Mouse (Mus musculus) limb, embryonic 12.5 days (tissue): ENCODE results near the gene Zfp219. TPM values are rescaled to one million over a fixed set of nuclear protein-coding genes. Genes with fewer than 3 reads are reported as not detected.
"Not testable (repeated sequence)": the region's sequence is repeated elsewhere in the genome, so short reads cannot be mapped to it uniquely, and the experiment has no call there.

Experiments used
- ATAC-seq: fragments of 200-750 bp; cut with Nextera tagmentation; 2 replicates; pipeline ENCODE4 v1.8.0; 2017; ENCODE audit warnings: low read depth, moderate TSS enrichment; ENCODE audit not compliant: insufficient number of reproducible peaks, insufficient read depth, low FRiP score, low TSS enrichment
- H3K27ac ChIP-seq: fragments of 300-500 bp; sonication (generic); 2 replicates; pipeline ENCODE4 v1.5.1; 2016; ENCODE audit warnings: mild to moderate bottlenecking, moderate library complexity
- H3K27me3 ChIP-seq: fragments of 300-500 bp; sonication (generic); 2 replicates; pipeline ENCODE4 v1.6.1; 2016; ENCODE audit warnings: mild to moderate bottlenecking, moderate library complexity
- H3K36me3 ChIP-seq: fragments of 300-500 bp; sonication (generic); 2 replicates; pipeline ENCODE4 v1.6.1; 2016; ENCODE audit warnings: mild to moderate bottlenecking, moderate library complexity
- H3K4me1 ChIP-seq: fragments of 300-500 bp; sonication (generic); replicated peaks from 2 replicates; pipeline ENCODE4 v1.6.1; 2016
- H3K4me2 ChIP-seq: fragments of 300-500 bp; sonication (generic); 2 replicates; pipeline ENCODE4 v1.6.1; 2016; ENCODE audit warnings: mild to moderate bottlenecking, moderate library complexity
- H3K4me3 ChIP-seq: fragments of 300-500 bp; sonication (generic); replicated peaks from 2 replicates; pipeline ENCODE4 v1.5.1; 2016; ENCODE audit warnings: mild to moderate bottlenecking
- H3K9ac ChIP-seq: fragments of 300-500 bp; sonication (generic); replicated peaks from 2 replicates; pipeline ENCODE4 v1.6.1; 2016; ENCODE audit warnings: mild to moderate bottlenecking, moderate library complexity
- H3K9me3 ChIP-seq: fragments of 300-500 bp; sonication (generic); 2 replicates; pipeline ENCODE4 v1.6.1; 2016; ENCODE audit warnings: mild to moderate bottlenecking, moderate library complexity
- WGBS: fragments of 180-500 bp; shearing (Covaris S2); methylation state at CpG from one replicate; pipeline ENCODE4 v1.1.7; 2016; 5-methylcytosine and 5-hydroxymethylcytosine counted together
- polyA plus RNA-seq: library from polyadenylated mRNA; unstranded; fragments of >200 nt; fragmentation: Nextera tagmentation; extraction: Ambion mirVana; gene quantifications from 2 replicates; pipeline ENCODE4 v1.2.1, GENCODE M21; 2016

Gene Zfp219
- polyA plus RNA-seq = 51.7 and 60.9 TPM in 2 replicates

DNA sequence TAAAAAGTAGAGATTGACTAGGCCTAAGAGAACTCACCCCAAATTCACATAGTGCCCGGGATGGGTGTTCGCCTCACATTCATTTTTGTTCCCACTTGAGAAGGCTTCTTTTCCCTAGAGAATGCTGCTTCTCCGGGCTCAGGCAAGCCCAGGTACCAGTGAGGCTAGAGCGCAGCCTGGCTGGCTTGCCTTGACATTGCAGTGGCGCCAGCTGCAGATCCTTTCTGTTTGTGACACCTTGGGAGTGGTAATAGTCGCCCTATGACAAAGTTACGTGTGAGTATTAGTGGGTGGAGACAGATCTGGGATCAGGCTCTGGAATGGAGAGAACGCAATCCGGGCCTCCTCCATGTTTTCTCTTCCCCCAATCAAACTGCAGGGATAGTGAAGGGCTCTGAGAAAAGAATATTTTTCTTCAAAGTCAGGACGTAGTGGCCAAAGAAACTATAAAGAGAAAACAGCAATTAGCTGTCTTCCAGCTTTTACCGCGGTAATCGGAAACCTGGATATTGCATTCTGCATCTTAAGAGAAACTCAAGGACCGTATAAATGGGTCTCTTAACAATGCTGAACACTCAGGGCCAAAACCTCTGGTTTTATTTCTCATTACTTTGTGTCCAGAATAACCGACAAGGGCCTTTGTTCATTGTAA lies at the start of gene Zfp219:
TSS of gene Zfp219 (minus strand) at position 248 of the 652 bp plus-strand sequence.
- peaks cover 34% of the 10 kb centered on the region for H3K4me1 ChIP-seq
- peak; percentile 38 for ATAC-seq
- peak within 1 kb of the TSS; percentile 99 for H3K27ac ChIP-seq
- no peaks in the 10 kb centered on the region for H3K36me3 ChIP-seq
- H3K4me3 ChIP-seq = peak within 1 kb of the TSS; percentile 65
- H3K9ac ChIP-seq = peak within 1 kb of the TSS; percentile 87
- 6% methylated on average over 15 of the region's 15 CpGs for WGBS
- H3K4me2 ChIP-seq = peak within 1 kb of the TSS; percentile 66
- no peaks in the 10 kb centered on the region for H3K27me3 ChIP-seq
- H3K9me3 ChIP-seq = no peaks in the 10 kb centered on the region

DNA sequence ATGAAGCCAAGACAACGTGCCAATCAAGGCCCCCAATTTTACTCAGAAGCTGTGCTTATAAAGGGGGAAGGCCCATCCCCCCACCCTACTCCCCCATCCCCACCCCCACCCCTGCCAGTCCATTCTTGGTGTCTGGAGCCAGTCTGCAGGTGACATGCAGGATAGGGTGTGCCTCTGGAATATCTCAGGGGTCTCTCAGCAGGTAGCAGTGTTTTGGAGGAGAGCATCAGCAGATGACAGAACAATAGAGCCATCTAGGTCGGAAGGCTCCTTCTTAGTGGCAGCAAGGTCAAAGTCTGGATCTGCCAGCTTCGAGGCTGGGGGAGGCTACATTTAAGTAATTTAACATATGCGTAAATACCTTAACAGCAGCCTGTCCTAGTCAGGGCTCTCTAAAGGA lies 45.6 kb upstream of the Zfp219 start:
- H3K9ac ChIP-seq = no peak overlapping the region
- no peak overlapping the region for H3K4me3 ChIP-seq
- H3K36me3 ChIP-seq = peaks cover 8% of the 10 kb centered on the region
- H3K4me1 ChIP-seq = peaks cover 11% of the 10 kb centered on the region; the same call in 1 of the 2 replicates
- H3K27ac ChIP-seq = no peak overlapping the region
- WGBS = 54% methylated on average over 4 of the region's 4 CpGs
- no peaks in the 10 kb centered on the region for H3K9me3 ChIP-seq
- no peaks in the 10 kb centered on the region for H3K27me3 ChIP-seq
- H3K4me2 ChIP-seq = no peak overlapping the region
- ATAC-seq = no peak

DNA sequence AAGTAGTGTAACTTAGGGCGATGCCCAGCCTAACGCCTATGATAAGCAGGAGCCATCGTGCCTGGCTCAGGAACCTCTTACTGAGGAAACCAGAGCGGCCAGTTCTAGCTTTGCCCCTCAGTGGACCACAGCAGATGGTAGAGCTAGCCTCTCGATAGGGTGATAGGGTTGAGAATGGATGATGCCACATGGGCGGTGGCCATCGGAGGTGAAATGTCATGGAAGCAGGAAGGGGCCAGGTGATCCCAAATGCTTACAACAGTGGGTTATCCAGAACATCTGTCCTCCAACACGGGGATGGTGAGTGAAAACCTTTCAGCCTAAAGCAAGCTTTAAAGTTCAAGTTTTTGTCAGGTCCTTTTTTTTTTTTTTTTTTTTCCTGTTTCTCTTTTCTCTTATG lies 41.3 kb upstream of the Zfp219 start:
- 81% methylated on average over 8 of the region's 8 CpGs for WGBS
- no peaks in the 10 kb centered on the region; the same call in 1 of the 2 replicates for H3K4me1 ChIP-seq

DNA sequence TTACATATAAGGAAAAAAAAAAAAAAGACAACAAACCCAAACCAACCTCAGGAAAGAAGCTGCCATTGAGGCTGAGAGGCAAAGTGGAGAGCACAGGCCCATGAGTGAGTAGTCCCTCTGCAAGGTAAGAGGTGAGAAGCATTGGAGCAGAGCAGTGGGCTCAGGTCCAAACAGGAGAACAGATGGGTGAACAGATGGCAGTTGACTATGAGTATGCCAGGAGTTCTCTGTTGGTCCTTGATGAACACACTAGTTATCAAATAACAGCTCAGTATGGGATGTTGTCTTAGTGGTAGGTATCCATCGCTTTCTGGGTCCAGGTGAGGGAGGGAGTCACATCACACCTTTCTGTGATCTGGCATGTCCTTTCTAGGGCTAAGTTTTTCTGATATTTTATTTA lies 40.3 kb upstream of the Zfp219 start:
- Histone ChIP-seq H3K4me2 (no peak overlapping the region), H3K9ac (no peak overlapping the region), H3K27ac (no peak overlapping the region), H3K27me3 (no peaks in the 10 kb centered on the region), H3K9me3 (no peaks in the 10 kb centered on the region), H3K4me3 (no peak overlapping the region), H3K36me3 (no peaks in the 10 kb centered on the region), H3K4me1 (no peaks in the 10 kb centered on the region; the same call in 1 of the 2 replicates)
- ATAC-seq = no peak
- 95% methylated on average over 1 of the region's 1 CpGs for WGBS

More for the DNA sequence above, 41.3 kb upstream of the Zfp219 start:
- Histone ChIP-seq H3K9me3 (no peaks in the 10 kb centered on the region), H3K36me3 (no peaks in the 10 kb centered on the region), H3K4me2 (no peak overlapping the region), H3K27me3 (no peaks in the 10 kb centered on the region), H3K9ac (no peak overlapping the region), H3K4me3 (no peak overlapping the region), H3K27ac (no peak overlapping the region)
- ATAC-seq = no peak

DNA sequence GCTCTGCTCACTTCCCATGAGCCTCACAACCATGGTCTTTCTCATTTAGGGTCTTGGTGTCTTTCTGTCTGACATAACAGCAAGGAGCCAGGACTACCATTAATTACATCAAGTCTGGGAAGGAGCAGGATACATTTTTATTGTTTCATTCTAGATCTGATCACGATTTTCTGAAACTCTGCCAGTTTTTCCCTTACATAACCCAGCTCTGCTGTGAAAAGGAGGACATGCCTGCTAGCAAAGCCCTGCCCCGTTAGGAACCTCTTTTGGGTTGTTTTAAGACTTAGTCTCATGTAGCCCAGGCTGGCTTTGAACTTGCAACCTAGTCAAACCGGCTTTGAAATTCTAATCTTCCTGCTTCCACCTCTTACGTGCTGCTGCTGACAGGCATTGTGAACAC lies 39.4 kb upstream of the Zfp219 start:
- H3K36me3 ChIP-seq = no peaks in the 10 kb centered on the region
- WGBS = 69% methylated on average over 4 of the region's 4 CpGs
- no peak overlapping the region for H3K4me3 ChIP-seq

DNA sequence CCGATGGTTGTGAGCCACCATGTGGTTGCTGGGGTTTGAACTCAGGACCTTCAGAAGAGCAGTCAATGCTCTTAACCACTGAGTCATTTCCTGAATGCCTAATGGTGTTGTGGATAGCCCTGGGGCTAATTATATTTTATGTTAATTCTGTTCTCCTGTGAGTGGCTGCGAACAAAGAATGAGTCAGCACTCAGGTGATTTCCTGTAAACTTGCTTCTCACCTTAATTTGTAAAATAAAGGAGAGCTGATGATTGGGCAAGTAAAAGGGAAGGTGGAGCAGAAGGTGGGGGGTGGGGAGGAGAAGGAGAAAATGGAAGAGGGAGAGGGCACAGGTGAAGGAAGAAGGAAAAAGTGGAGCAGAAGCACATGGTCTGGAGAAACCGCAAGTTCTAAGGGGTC lies 32.2 kb upstream of the Zfp219 start:
- ATAC-seq, H3K4me2 ChIP-seq: not testable (repeated sequence)
- 89% methylated on average over 3 of the region's 3 CpGs for WGBS

More for the DNA sequence above, 39.4 kb upstream of the Zfp219 start:
- no peak overlapping the region for H3K4me2 ChIP-seq
- H3K4me1 ChIP-seq = no peaks in the 10 kb centered on the region; the same call in 1 of the 2 replicates
- H3K27me3 ChIP-seq = no peaks in the 10 kb centered on the region
- H3K9ac ChIP-seq = no peak overlapping the region
- no peak for ATAC-seq
- H3K9me3 ChIP-seq = no peaks in the 10 kb centered on the region
- H3K27ac ChIP-seq = no peak overlapping the region

DNA sequence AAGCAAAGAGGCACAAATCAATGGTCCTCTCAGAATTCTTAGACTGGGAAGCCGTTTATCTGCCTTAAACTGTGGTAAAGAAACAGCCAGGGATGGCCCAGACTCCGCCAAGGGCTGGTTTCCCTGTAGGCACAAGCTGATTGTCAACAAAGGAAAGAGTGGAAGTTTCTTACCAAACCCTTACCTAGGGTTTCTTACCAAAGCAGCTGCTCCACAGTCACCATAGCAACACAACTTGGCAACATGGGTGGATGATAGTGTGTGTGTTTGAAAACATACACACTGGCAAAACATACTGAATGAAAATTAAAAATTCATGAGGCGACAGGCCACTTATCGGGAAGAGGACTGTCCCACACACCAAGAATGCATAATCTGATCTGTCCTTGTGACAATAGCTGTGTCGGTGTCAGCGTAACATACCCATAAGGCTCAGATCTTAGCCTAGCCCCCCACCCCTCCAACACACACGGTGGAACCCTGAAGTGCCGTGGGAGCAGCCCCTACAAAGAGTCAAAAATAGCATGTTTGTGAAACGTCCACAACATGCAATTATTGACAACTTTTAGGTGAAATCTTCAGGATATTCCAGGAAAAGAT lies 25.5 kb upstream of the Zfp219 start:
- no peak overlapping the region for H3K27ac ChIP-seq
- no peak overlapping the region for H3K4me2 ChIP-seq
- H3K27me3 ChIP-seq = no peaks in the 10 kb centered on the region
- no peak overlapping the region for H3K9ac ChIP-seq
- H3K4me3 ChIP-seq = no peak overlapping the region
- no peaks in the 10 kb centered on the region for H3K36me3 ChIP-seq
- no peak for ATAC-seq
- 0 out of 2 replicates have a peak, but pooled peaks cover 3% of the 10 kb centered on the region for H3K4me1 ChIP-seq
- 82% methylated on average over 9 of the region's 9 CpGs for WGBS
- no peaks in the 10 kb centered on the region for H3K9me3 ChIP-seq

More for the DNA sequence above, 32.2 kb upstream of the Zfp219 start:
- H3K9ac ChIP-seq, H3K9me3 ChIP-seq, H3K27me3 ChIP-seq, H3K36me3 ChIP-seq, H3K4me1 ChIP-seq, H3K27ac ChIP-seq, H3K4me3 ChIP-seq: not testable (repeated sequence)

DNA sequence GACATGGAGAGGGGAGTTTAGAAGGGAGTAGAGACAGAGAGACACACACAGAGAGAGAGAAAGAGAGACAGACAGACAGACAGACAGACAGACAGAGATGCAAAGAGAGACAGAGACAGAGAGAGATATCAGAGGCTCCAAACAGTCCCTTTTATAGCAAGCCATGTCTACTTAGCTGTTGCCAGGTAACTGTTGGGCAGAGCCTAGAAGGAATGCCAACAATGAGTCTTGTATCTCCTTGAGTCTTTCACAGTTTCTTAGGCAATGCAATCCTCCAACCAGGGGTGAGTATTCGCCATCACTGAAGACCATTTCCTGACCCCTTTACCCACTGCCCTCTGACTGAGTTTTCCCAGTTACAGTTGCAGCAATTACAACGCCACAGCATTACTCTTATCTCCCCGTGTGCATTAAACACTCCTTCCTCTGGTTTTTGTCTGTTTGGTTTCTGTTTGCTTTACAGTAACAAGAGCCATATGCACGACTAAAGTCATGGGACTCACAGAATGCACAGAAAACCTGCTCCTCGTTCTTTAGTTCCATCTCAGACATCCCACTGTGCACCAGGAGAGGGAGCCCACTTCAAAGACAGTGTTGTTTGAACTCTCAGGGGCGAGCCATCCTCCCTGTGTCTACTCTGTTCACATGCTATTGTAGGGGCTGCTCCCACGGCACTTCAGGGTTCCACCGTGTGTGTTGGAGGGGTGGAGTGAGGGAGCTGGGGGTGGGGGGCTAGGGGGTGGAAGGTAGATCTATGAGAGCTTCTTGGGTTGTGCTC lies 24.6 kb upstream of the Zfp219 start:
- no peaks in the 10 kb centered on the region for H3K36me3 ChIP-seq
- H3K4me2 ChIP-seq = no peak overlapping the region
- 10% methylated on average over 8 of the region's 8 CpGs for WGBS

DNA sequence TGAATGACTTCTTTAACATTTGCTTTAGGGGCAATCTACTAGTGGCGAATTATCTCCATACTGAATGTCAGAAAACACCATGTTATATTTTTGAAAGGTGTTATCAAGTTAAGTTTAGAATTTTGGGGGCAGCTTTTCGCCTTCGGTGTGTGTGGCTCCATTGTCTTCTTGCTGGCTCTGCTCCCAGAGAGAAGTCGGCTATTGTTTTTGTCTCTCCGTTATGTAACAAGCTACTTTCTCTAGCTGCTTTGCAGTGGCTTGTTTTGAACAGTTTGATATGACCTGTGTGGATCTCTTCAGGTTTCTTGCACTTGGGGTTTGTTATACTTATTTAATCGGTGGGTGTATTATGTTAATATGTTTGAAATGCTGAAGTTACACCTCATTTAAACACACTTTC lies 22.9 kb upstream of the Zfp219 start:
- ATAC-seq = no peak
- no peak overlapping the region for H3K27ac ChIP-seq
- H3K4me2 ChIP-seq = no peak overlapping the region
- no peaks in the 10 kb centered on the region for H3K27me3 ChIP-seq
- WGBS = 84% methylated on average over 6 of the region's 6 CpGs
- H3K4me1 ChIP-seq = 0 out of 2 replicates have a peak, but pooled peaks cover 3% of the 10 kb centered on the region
- H3K36me3 ChIP-seq = no peaks in the 10 kb centered on the region
- no peak overlapping the region for H3K9ac ChIP-seq
- no peak overlapping the region for H3K4me3 ChIP-seq
- H3K9me3 ChIP-seq = no peaks in the 10 kb centered on the region

More for the DNA sequence above, 24.6 kb upstream of the Zfp219 start:
- Histone ChIP-seq H3K27ac (no peak overlapping the region), H3K4me1 (0 out of 2 replicates have a peak, but pooled peaks cover 3% of the 10 kb centered on the region), H3K9me3 (no peaks in the 10 kb centered on the region), H3K4me3 (no peak overlapping the region), H3K9ac (no peak overlapping the region), H3K27me3 (no peaks in the 10 kb centered on the region)
- ATAC-seq = no peak

DNA sequence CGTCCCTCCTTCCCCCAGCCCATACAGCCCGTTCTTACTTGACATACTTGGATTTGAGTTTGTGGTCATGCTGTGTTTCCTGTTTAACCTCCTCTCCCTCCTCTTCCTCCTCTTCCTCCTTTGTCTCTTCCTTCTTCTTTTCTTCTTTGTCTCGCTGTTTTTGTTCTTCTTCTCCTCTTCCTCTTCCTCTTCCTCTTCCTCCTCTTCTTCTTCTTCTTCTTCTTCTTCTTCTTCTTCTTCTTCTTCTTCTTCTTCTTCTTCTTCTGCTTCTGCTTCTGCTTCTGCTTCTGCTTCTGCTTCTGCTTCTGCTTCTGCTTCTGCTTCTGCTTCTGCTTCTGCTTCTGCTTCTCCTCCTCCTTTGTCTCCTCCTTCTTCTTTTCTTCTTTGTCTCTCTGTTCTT lies 21.8 kb upstream of the Zfp219 start, which contains the start of gene Olfr221:
TSS of gene Olfr221 (minus strand) at position 101 of the 400 bp plus-strand sequence.
- ATAC-seq, H3K4me1 ChIP-seq: not testable (repeated sequence)

DNA sequence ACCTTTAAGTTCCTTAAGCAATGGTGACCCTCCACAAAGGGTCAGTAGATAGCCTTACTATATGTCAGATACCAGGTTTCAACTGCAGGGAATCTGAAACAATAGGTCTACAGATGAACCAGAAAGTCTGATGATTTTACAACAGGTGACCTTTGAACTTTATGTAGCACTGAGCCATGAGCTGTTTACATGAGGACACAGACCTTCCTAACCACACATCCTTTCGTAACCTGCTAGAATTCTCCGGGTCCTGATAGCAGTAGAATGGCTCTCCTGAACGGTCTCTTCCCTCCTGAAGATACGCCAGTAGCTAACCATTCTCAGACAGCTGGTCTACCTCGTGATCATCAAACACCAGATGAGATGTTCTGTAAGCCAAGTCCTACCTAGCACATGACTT lies 18.8 kb upstream of the Zfp219 start:
- 85% methylated on average over 5 of the region's 5 CpGs for WGBS
- no peak overlapping the region for H3K27ac ChIP-seq

More for the DNA sequence above, 21.8 kb upstream of the Zfp219 start, which contains the start of gene Olfr221:
- not testable (repeated sequence) for H3K4me3 ChIP-seq, H3K27me3 ChIP-seq, H3K4me2 ChIP-seq, H3K27ac ChIP-seq, H3K36me3 ChIP-seq, H3K9me3 ChIP-seq, H3K9ac ChIP-seq
- WGBS = 55% methylated on average over 3 of the region's 3 CpGs

More for the DNA sequence above, 18.8 kb upstream of the Zfp219 start:
- H3K27me3 ChIP-seq = no peaks in the 10 kb centered on the region
- no peak overlapping the region for H3K4me2 ChIP-seq
- no peaks in the 10 kb centered on the region for H3K9me3 ChIP-seq
- H3K36me3 ChIP-seq = no peaks in the 10 kb centered on the region
- no peaks in the 10 kb centered on the region for H3K4me1 ChIP-seq
- H3K9ac ChIP-seq = no peak overlapping the region
- no peak for ATAC-seq
- no peak overlapping the region for H3K4me3 ChIP-seq
